Mouse (Mus musculus): Measurements from ENCODE around the gene Clock. TPM values are rescaled to one million over a fixed set of nuclear protein-coding genes. Genes with fewer than 3 reads are reported as not detected.

Clock gene
- total and polyA plus RNA-seq, 2 experiments from 2014 or later, result 11.6 to 25.1 TPM

- no peak overlapping the region for H3K4me3 ChIP-seq (ENCODE audit: low read depth, low read length)
- no peak overlapping the region for H3K9ac ChIP-seq (replicated peaks; ENCODE audit: low read length, poor library complexity, severe bottlenecking)
- no peak for DNase-seq (ENCODE audit: low spot score)
- H3K36me3 ChIP-seq (ENCODE audit: insufficient read depth, low read length), result no peaks in the 10 kb centered on the region
- H3K4me2 ChIP-seq (ENCODE audit: low read depth, low read length, poor library complexity, severe bottlenecking), result no peak overlapping the region
- no peaks in the 10 kb centered on the region for H3K9me3 ChIP-seq (ENCODE audit: low read length)
- TF ChIP-seq CTCF (IDR thresholded peaks at IDR 0.05), result no peak
- 37% methylated on average over 4 of the region's 4 CpGs for WGBS
- no peak for ATAC-seq (ENCODE audit: low FRiP score)
- H3K27me3 ChIP-seq (ENCODE audit: insufficient read depth, low read length), result no peaks in the 10 kb centered on the region
- H3K27ac ChIP-seq (ENCODE audit: low read depth, low read length), result no peak overlapping the region
- no peaks in the 10 kb centered on the region for H3K4me1 ChIP-seq (ENCODE audit: insufficient read depth, low read length)
These were observed 29.2 kb upstream of the Clock start for GRCm38 (mm10) chr5:76333833-76334232.

- no peaks in the 10 kb centered on the region for H3K4me1 ChIP-seq (ENCODE audit: insufficient read depth, low read length)
- H3K9me3 ChIP-seq (ENCODE audit: low read length), result no peaks in the 10 kb centered on the region
- H3K4me2 ChIP-seq (ENCODE audit: low read depth, low read length, poor library complexity, severe bottlenecking), result no peak within 1 kb of the TSS
- no peaks in the 10 kb centered on the region for H3K36me3 ChIP-seq (ENCODE audit: insufficient read depth, low read length)
- DNase-seq (ENCODE audit: low spot score), result no peak
- no peaks in the 10 kb centered on the region for H3K27me3 ChIP-seq (ENCODE audit: insufficient read depth, low read length)
- H3K9ac ChIP-seq (replicated peaks; ENCODE audit: low read length, poor library complexity, severe bottlenecking), result no peak within 1 kb of the TSS
- WGBS, result 92% methylated on average over 7 of the region's 7 CpGs
- no peak within 1 kb of the TSS for H3K27ac ChIP-seq (ENCODE audit: low read depth, low read length)
- ATAC-seq (ENCODE audit: low FRiP score), result no peak
- TF ChIP-seq CTCF (IDR thresholded peaks at IDR 0.05), result no peak
- no peak within 1 kb of the TSS for H3K4me3 ChIP-seq (ENCODE audit: low read depth, low read length)
These were observed 26.4 kb upstream of the Clock start, which contains the start of gene Pdcl2 for GRCm38 (mm10) chr5:76330953-76331352. TSS of gene Pdcl2 (minus strand) at chr5:76331156.

- no peak overlapping the region for H3K27ac ChIP-seq (ENCODE audit: low read depth, low read length)
- WGBS, result 48% methylated on average over 2 of the region's 2 CpGs
- no peak overlapping the region for H3K9ac ChIP-seq (replicated peaks; ENCODE audit: low read length, poor library complexity, severe bottlenecking)
- H3K4me3 ChIP-seq (ENCODE audit: low read depth, low read length), result no peak overlapping the region
- no peaks in the 10 kb centered on the region for H3K4me1 ChIP-seq (ENCODE audit: insufficient read depth, low read length)
- DNase-seq (ENCODE audit: low spot score), result no peak
- H3K36me3 ChIP-seq (ENCODE audit: insufficient read depth, low read length), result no peaks in the 10 kb centered on the region
- no peaks in the 10 kb centered on the region for H3K27me3 ChIP-seq (ENCODE audit: insufficient read depth, low read length)
- no peak overlapping the region for H3K4me2 ChIP-seq (ENCODE audit: low read depth, low read length, poor library complexity, severe bottlenecking)
- TF ChIP-seq CTCF (IDR thresholded peaks at IDR 0.05), result no peak
- no peaks in the 10 kb centered on the region for H3K9me3 ChIP-seq (ENCODE audit: low read length)
- no peak for ATAC-seq (ENCODE audit: low FRiP score)
These were observed 22.7 kb upstream of the Clock start for GRCm38 (mm10) chr5:76327296-76327695.

GRCm38 (mm10) chr5:76325113-76325512, 20.5 kb upstream of the Clock start:
- Histone ChIP-seq H3K4me2 (ENCODE audit: low read depth, low read length, poor library complexity, severe bottlenecking) (no peak overlapping the region), H3K36me3 (ENCODE audit: insufficient read depth, low read length) (no peaks in the 10 kb centered on the region), H3K4me1 (ENCODE audit: insufficient read depth, low read length) (no peaks in the 10 kb centered on the region), H3K4me3 (ENCODE audit: low read depth, low read length) (no peak overlapping the region), H3K27me3 (ENCODE audit: insufficient read depth, low read length) (no peaks in the 10 kb centered on the region), H3K27ac (ENCODE audit: low read depth, low read length) (no peak overlapping the region), H3K9me3 (ENCODE audit: low read length) (no peaks in the 10 kb centered on the region), H3K9ac (replicated peaks; ENCODE audit: low read length, poor library complexity, severe bottlenecking) (no peak overlapping the region)
- no peak for TF ChIP-seq CTCF (IDR thresholded peaks at IDR 0.05)
- ATAC-seq (ENCODE audit: low FRiP score) (no peak), DNase-seq (ENCODE audit: low spot score) (no peak)
- WGBS, result 85% methylated on average over 4 of the region's 4 CpGs

- WGBS, result 26% methylated on average over 11 of the region's 11 CpGs
These were observed 16.9 kb upstream of the Clock start for GRCm38 (mm10) chr5:76321249-76322196.

GRCm38 (mm10) chr5:76308206-76308605, 3.6 kb upstream of the Clock start:
- no peaks in the 10 kb centered on the region for H3K27me3 ChIP-seq (ENCODE audit: insufficient read depth, low read length)
- H3K27ac ChIP-seq (ENCODE audit: low read depth, low read length), result no peak overlapping the region
- H3K36me3 ChIP-seq (ENCODE audit: insufficient read depth, low read length), result no peaks in the 10 kb centered on the region
- H3K4me1 ChIP-seq (ENCODE audit: insufficient read depth, low read length), result no peaks in the 10 kb centered on the region
- H3K9me3 ChIP-seq (ENCODE audit: low read length), result no peaks in the 10 kb centered on the region
- no peak for ATAC-seq (ENCODE audit: low FRiP score)
- H3K4me3 ChIP-seq (ENCODE audit: low read depth, low read length), result no peak overlapping the region
- H3K4me2 ChIP-seq (ENCODE audit: low read depth, low read length, poor library complexity, severe bottlenecking), result no peak overlapping the region
- H3K9ac ChIP-seq (replicated peaks; ENCODE audit: low read length, poor library complexity, severe bottlenecking), result no peak overlapping the region
- DNase-seq (ENCODE audit: low spot score), result no peak
- TF ChIP-seq CTCF (IDR thresholded peaks at IDR 0.05), result no peak
- 71% methylated on average over 2 of the region's 2 CpGs for WGBS

More at GRCm38 (mm10) chr5:76321249-76322196, 16.9 kb upstream of the Clock start:
- Histone ChIP-seq H3K4me2 (ENCODE audit: low read depth, low read length, poor library complexity, severe bottlenecking) (no peak overlapping the region), H3K4me3 (ENCODE audit: low read depth, low read length) (no peak overlapping the region), H3K27ac (ENCODE audit: low read depth, low read length) (no peak overlapping the region), H3K9ac (replicated peaks; ENCODE audit: low read length, poor library complexity, severe bottlenecking) (no peak overlapping the region), H3K27me3 (ENCODE audit: insufficient read depth, low read length) (no peaks in the 10 kb centered on the region), H3K9me3 (ENCODE audit: low read length) (no peaks in the 10 kb centered on the region), H3K4me1 (ENCODE audit: insufficient read depth, low read length) (no peaks in the 10 kb centered on the region), H3K36me3 (ENCODE audit: insufficient read depth, low read length) (no peaks in the 10 kb centered on the region)
- ATAC-seq (ENCODE audit: low FRiP score) (no peak), DNase-seq (ENCODE audit: low spot score) (peak; percentile 16)
- no peak for TF ChIP-seq CTCF (IDR thresholded peaks at IDR 0.05)
